Mouse (Mus musculus) left cerebral cortex, postnatal 25 days (tissue): ENCODE measurements around the gene Grsf1. TPM values are rescaled to one million over a fixed set of nuclear protein-coding genes. Genes with fewer than 3 reads are reported as not detected.
A peak's percentile ranks its signal among the peaks of the same experiment; 100 is the strongest.

Experiments
- DNase-seq, 2 experiments: peaks; one replicate each; pipeline ENCODE4 v3.0.0; 2022; ENCODE audit warnings: low spot score in 2 of 2, mixed read lengths in 1 of 2
- intact Hi-C: fragments of 180-260 bp; cut with DNase I; formaldehyde crosslinking; loops from one replicate; pipeline ENCODE4 v1.15.1; 2025
- total RNA-seq, 2 experiments: library from RNA; stranded (reverse); gene quantifications; 2 replicates each; pipeline ENCODE4 v1.2.3; 2021

Gene Grsf1
- total RNA-seq, 2 experiments from 2014 or later: 100 to 109 TPM

DNA sequence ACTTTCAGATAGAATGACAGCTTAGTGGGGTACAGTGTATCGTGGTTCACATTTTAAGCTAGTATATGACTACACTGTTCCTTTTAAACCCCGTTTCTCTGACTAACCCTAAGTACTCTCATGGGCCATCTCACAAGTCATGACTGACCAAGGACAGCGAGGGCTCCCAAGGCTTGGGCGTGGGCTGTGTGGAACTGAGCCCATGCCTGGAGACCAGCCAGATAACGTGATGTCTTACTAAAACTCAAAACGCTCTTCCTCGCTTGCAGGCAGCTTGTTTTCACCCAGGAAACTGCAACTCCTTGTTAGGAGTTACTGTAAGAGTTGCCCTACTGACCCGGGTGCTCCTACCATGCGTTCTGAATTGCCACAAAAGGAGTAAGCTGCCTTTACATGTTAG lies 32.5 kb downstream of the Grsf1 start:
- no peak for DNase-seq
- intact Hi-C loops: no loop called here

DNA sequence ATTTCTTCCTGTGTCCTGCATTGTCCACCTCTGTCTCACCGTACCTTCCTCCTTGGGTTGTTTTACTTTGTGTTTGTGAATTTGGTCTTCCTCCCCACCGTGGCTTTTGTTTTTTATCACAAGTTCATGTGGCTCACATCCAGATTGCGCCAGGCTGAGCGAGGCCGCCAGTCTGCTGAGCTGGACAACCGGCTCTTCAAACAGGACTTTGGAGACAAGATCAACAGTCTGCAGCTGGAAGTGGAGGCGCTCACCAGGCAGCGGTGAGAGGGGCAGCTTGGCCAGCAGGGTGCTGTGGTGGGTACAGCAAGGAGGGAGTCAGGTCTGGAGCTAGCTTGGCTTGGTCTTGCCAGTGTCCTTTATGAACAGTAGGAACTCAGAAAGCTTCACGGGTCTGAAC lies 33.2 kb downstream of the Grsf1 start:
- DNase-seq: no peak
- intact Hi-C loops: no loop called here

GRCm38 (mm10) chr5:88634076-88634475 lies 41.9 kb downstream of the Grsf1 start:
- DNase-seq: no peak
- intact Hi-C loops: no loop called here

DNA sequence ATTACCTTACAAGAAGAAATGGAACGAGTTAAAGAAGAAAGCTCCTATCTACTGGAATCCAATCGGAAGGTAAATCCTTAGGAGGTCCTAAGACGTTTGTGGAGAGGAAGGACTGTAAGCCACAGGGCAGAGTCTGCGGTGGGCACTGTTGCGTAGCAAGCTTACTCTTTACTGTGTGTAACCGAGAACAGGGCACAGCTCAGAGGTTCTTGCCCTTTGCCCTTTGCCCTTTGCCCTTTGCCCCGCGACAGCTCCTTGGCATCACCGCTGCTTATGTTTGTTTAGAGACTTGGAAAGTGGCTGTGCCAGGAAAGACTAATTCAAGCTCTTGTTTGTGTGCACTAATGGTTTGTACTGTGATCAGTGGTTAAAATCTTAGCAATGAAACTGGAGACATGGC lies 43.5 kb downstream of the Grsf1 start:
- DNase-seq: no peak

GRCm38 (mm10) chr5:88631545-88631944 lies 44.4 kb downstream of the Grsf1 start:
- DNase-seq: no peak
- intact Hi-C loops: no loop called here

More for the DNA sequence above, 43.5 kb downstream of the Grsf1 start:
- intact Hi-C loops: no loop called here

- intact Hi-C loops: no loop called here
- no peak for DNase-seq
Observed at GRCm38 (mm10) chr5:88630883-88631282, 45.1 kb downstream of the Grsf1 start.

DNA sequence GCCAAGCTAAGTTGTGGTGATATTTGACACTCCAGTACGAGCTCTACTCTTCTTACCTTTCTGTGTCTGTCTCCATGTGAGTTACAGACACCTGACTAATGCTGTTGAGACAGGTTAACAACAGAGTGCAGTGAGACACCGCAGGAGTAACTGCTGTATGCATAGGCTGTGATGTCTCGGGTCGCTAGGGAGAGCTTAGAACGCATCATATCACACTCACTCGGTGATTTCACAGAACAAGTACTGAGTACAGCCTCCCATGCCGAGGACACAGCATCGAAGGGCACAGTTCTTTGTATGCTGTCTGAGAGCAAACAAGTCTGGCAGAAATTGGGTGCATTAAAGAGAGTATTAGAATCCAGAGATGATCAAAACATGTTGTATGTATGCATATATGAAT lies 46.0 kb downstream of the Grsf1 start:
- intact Hi-C loops: no loop called here
- DNase-seq: no peak

DNA sequence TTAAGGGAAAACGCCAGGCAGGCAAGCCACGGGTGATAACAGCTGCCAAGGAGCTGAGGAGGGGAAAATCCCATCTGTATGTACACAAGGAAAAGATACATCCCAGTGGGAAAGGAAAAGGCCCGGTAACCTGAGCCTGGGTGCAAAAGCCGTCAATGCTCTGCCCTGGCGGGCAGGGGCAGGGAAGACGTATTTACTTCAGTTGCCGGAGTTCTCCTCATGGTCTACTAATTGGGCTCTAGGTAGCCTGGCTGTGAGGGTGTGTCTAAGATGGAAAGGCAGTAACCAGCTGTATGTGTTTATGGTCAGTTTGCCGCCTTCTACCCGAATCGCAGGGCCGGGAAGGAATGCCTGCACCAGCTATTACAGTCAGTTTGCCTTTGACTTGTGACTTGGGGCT lies 46.8 kb downstream of the Grsf1 start:
- intact Hi-C loops: no loop called here
- DNase-seq: no peak

DNA sequence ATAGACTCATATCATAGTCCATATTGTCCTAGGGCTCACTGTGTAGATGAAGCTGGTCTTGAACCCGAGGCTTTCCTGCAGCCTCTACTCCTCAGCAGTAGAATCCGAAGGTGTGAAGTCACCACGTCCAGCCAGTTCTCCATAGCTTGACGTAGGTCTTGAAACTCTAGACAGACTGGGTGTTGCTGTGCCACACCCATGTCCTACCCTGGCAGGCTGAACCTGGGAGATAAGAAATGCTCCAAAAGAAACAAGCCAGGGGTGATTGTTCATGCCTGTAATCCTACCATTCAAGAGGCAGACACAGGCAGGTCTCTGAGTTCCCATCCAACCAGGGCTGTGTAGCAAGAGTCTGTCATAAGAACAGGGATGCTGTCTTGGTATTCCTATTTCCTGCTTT lies 48.4 kb downstream of the Grsf1 start:
- intact Hi-C loops: no loop called here
- no peak for DNase-seq

GRCm38 (mm10) chr5:88616988-88617387 lies 59.0 kb downstream of the Grsf1 start:
- intact Hi-C loops: no loop called here
- no peak for DNase-seq

- intact Hi-C loops: no loop called here
- DNase-seq: peak; percentile 46 to 82
Observed at GRCm38 (mm10) chr5:88614129-88614528, 61.8 kb downstream of the Grsf1 start.

Other genes with a start within 250 kb of the Grsf1 start
- gene Ambn, start 220.2 kb downstream of the Grsf1 start, total RNA-seq: not detected
- not detected for gene Enam, start 188.2 kb downstream of the Grsf1 start, total RNA-seq
- gene Jchain, start 148.3 kb downstream of the Grsf1 start, total RNA-seq: under 1 TPM; 0.46 to 0.55 TPM
- 10 to 100 TPM; 23.8 to 25.0 TPM for gene Utp3, start 121.7 kb downstream of the Grsf1 start, total RNA-seq
- 100 to 1,000 TPM; 176 to 178 TPM for gene Rufy3, start 111.1 kb downstream of the Grsf1 start, total RNA-seq
- 10 to 100 TPM; 29.5 to 32.9 TPM for gene Mob1b, start 44.7 kb upstream of the Grsf1 start, total RNA-seq
- 10 to 100 TPM; 16.5 to 17.6 TPM for gene Dck, start 88.8 kb upstream of the Grsf1 start, total RNA-seq
- 100 to 1,000 TPM in 1 of 2 experiments, 10 to 100 TPM in 1; 85.9 to 133 TPM for gene Slc4a4, start 210.6 kb upstream of the Grsf1 start, total RNA-seq